Mouse (Mus musculus) ovary, adult 10 weeks (tissue): ENCODE results near the gene Vmn1r22. TPM values are rescaled to one million over a fixed set of nuclear protein-coding genes. Genes with fewer than 3 reads are reported as not detected.

Experiments
- polyA plus RNA-seq: library from polyadenylated mRNA; stranded (reverse); fragments of 350-450 nt; fragmentation: Illumina TruSeq; extraction: RNeasy Lipid Tissue Mini Kit (QIAGEN cat#74804); gene quantifications from one replicate; pipeline ENCODE4 v1.2.3, GENCODE M21; 2014

Gene Vmn1r22
- polyA plus RNA-seq, result not detected

DNA sequence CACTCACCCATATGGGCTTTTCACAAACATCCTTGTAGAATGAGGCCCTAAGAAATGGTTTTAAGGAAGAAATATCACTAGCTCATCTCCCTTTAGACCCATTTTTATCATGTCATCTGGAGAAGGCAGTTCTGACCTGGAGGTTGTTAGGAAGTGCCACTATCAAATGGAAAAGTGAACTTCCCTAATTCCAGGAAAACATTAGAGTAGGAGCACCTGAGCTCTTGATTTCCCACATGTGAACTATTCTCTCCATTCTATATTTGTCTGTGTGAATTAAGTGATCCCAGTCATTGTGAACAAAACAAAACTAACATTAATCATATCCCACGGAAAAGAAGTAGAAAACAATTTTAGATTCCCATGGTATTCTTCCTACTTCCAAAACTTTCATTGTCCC lies at the start of gene Vmn1r22:
Vmn1r22 (minus strand) TSS at position 101 of the 400 bp plus-strand sequence.

DNA sequence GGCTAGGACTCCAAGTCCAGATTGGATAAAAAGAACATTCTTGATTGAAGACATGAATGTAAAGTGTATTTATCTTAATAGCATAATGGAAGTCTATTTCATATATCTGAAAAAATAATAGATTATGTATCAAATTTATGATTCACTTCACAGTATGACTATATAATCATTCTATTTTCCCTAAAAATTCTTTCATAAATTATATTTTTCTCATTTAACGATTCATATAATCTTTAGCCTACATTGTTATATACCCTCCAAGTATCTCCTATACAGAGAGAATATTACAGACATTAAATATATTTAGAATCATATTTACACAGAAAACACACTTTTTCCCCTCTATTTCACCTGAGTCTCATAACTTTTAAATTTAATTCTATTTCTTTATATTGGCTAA lies 18.9 kb upstream of the Vmn1r22 start, which contains the start of gene Vmn1r23:
Vmn1r23 (minus strand) TSS at position 101 of the 400 bp plus-strand sequence.

DNA sequence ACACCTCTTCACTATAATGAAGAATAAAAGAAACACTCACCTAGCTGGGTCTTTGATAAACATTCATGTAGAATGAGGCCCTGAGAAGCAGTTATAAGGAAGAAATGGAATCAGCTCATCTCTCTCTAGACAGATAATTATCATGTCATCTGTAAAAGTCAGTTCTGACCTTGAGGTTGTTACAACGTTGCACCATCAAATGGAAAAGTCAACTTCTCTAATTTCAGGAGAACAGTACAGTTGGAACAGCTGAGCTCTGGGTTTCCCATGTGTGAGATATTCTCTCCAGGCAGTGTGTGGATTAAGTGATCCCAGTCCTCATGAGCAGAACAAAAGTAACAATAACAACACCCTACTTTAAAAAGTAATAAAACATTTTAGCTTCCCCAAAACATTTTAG lies 57.5 kb downstream of the Vmn1r22 start, which contains the start of gene Vmn1r21:
Vmn1r21 (minus strand) TSS at position 58 of the 400 bp plus-strand sequence.

Other genes starting within 250 kb of the Vmn1r22 start
- gene Pyurf, start 215.9 kb downstream of the Vmn1r22 start, polyA plus RNA-seq, result 20.3 TPM
- 46.1 TPM for gene Lancl2, start 205.5 kb downstream of the Vmn1r22 start, polyA plus RNA-seq
- 52.7 TPM for gene Vopp1, start 82.9 kb downstream of the Vmn1r22 start, polyA plus RNA-seq
- not detected for gene Vmn1r21, start 57.7 kb downstream of the Vmn1r22 start, polyA plus RNA-seq
- gene Vmn1r23, start 18.8 kb upstream of the Vmn1r22 start, polyA plus RNA-seq, result not detected
- gene Vmn1r24, start 53.5 kb upstream of the Vmn1r22 start, polyA plus RNA-seq, result not detected
- gene Vmn1r25, start 72.8 kb upstream of the Vmn1r22 start, polyA plus RNA-seq, result not detected
- gene Vmn1r26, start 107.1 kb upstream of the Vmn1r22 start, polyA plus RNA-seq, result not detected